Mouse (Mus musculus) intestine, embryonic 14.5 days (tissue): ENCODE results near the gene Cap2. TPM values are rescaled to one million over a fixed set of nuclear protein-coding genes. Genes with fewer than 3 reads are reported as not detected.

Source experiments
- ATAC-seq: fragments of 200-750 bp; cut with Nextera tagmentation; replicated peaks from 2 replicates; pipeline ENCODE4 v1.8.0; 2017; ENCODE audit warnings: low read depth, moderate number of reproducible peaks, moderate TSS enrichment, moderate library complexity; ENCODE audit not compliant: low FRiP score, low TSS enrichment
- DNase-seq: peaks from one replicate; pipeline ENCODE4 v3.0.0-alpha.2; 2018; ENCODE audit warnings: low spot score
- H3K27ac ChIP-seq: fragments of 300-500 bp; sonication (generic); 2 replicates; pipeline ENCODE4 v1.5.1; 2014; ENCODE audit warnings: low read depth, mild to moderate bottlenecking, control low read depth
- H3K27me3 ChIP-seq: fragments of 300-500 bp; sonication (generic); replicated peaks from 2 replicates; pipeline ENCODE4 v1.6.1; 2014; ENCODE audit warnings: low read length, control low read depth; ENCODE audit not compliant: control insufficient read depth, insufficient read depth
- H3K36me3 ChIP-seq: fragments of 300-500 bp; sonication (generic); 2 replicates; pipeline ENCODE4 v1.6.1; 2014; ENCODE audit warnings: low read length, control low read depth; ENCODE audit not compliant: control insufficient read depth, insufficient read depth
- H3K4me1 ChIP-seq: fragments of 300-500 bp; sonication (generic); replicated peaks from 2 replicates; pipeline ENCODE4 v1.6.1; 2014; ENCODE audit warnings: low read length, control low read depth, mixed read lengths; ENCODE audit not compliant: control insufficient read depth, insufficient read depth
- H3K4me2 ChIP-seq: fragments of 300-500 bp; sonication (generic); 2 replicates; pipeline ENCODE4 v1.6.1; 2014; ENCODE audit warnings: low read length
- H3K4me3 ChIP-seq: fragments of 300-500 bp; sonication (generic); 2 replicates; pipeline ENCODE4 v1.5.1; 2014; ENCODE audit warnings: low read depth, low read length, control low read depth, mixed read lengths
- H3K9ac ChIP-seq: fragments of 300-500 bp; sonication (generic); 2 replicates; pipeline ENCODE4 v1.6.1; 2014; ENCODE audit warnings: mild to moderate bottlenecking, low read length
- H3K9me3 ChIP-seq: fragments of 300-500 bp; sonication (generic); 2 replicates; pipeline ENCODE4 v1.6.1; 2016; ENCODE audit warnings: low read length, control low read depth; ENCODE audit not compliant: control insufficient read depth
- WGBS: fragments of 180-500 bp; shearing (Covaris S2); extraction: QIAGEN DNeasy Blood & Tissue Kit; methylation state at CpG from one replicate; pipeline ENCODE4 v1.1.7; 2014; 5-methylcytosine and 5-hydroxymethylcytosine counted together
- polyA plus RNA-seq: library from polyadenylated mRNA; unstranded; fragments of >200 nt; fragmentation: Nextera tagmentation; extraction: Ambion mirVana; gene quantifications from 2 replicates; pipeline ENCODE4 v1.2.1, GENCODE M21; 2014

The Cap2 gene
- 9.5 and 10.1 TPM in 2 replicates for polyA plus RNA-seq

DNA sequence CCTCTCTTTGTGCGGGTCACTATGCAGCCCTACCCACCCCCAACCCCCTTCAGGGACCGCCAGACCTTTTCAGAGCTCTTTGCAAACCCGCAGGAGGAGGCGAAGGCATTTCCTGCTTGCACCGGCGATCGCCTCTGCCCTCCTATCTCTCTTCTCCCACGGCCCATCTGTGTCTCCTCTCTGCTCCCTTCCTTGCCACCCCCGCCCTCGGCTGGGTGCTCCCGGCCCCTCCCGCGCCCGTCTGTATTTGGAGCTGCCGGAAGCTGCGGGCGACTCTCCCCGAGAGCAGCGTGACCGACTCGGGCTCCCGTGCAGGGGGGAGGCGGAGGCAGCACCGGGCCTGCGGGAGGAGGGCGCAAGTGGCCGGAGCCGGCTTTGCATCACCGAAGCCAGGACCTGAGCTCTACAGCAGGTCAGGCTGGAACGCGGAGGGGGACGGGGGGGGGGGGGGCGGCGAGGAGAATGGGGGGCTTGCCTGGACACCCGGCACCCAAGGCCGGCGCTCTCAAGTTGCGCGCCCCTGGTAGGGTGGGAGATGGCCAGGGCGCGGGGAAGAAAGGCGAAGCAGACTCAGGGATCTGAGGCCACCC lies at the start of gene Cap2:
Cap2 (plus strand) TSS at position 49 of the 590 bp plus-strand sequence.
- H3K4me2 ChIP-seq: peak within 1 kb of the TSS; percentile 76
- ATAC-seq (peak; percentile 76), DNase-seq (peak; percentile 79)
- H3K9me3 ChIP-seq: no peaks in the 10 kb centered on the region
- no peaks in the 10 kb centered on the region for H3K4me1 ChIP-seq
- WGBS: under 1% methylated on average over 38 of the region's 42 CpGs
- 0 out of 2 replicates have a peak, but pooled peaks cover 2% of the 10 kb centered on the region for H3K27me3 ChIP-seq
- no peaks in the 10 kb centered on the region for H3K36me3 ChIP-seq
- peak within 1 kb of the TSS; percentile 47; the same call in 1 of the 2 replicates for H3K27ac ChIP-seq
- peak within 1 kb of the TSS; percentile 54 for H3K9ac ChIP-seq
- H3K4me3 ChIP-seq: peak within 1 kb of the TSS; percentile 59

DNA sequence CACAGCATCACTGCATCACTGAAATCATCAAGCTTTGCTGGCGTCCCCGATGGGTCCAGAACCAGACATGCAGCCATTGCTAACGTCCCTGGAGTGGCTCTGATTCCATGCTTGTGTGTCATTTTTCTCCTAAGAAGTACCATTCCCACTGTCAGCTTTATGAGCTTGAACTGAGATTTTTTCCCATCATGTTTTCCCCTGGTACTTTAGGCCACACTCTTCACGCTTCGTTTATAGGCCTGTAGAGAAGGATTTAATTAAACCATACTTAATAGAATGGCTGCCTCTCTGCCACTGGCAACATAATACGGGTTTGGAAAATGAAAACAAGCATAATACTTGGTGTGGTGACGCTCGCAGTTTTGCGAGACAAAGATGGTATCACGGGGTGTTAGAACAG lies 42.1 kb upstream of the Cap2 start:
- 90% methylated on average over 10 of the region's 10 CpGs for WGBS
- no peak overlapping the region for H3K4me2 ChIP-seq
- H3K27me3 ChIP-seq: no peaks in the 10 kb centered on the region
- no peak overlapping the region for H3K4me3 ChIP-seq
- H3K4me1 ChIP-seq: no peaks in the 10 kb centered on the region
- no peaks in the 10 kb centered on the region for H3K9me3 ChIP-seq
- DNase-seq: peak; percentile 6
- no peaks in the 10 kb centered on the region for H3K36me3 ChIP-seq
- no peak overlapping the region for H3K27ac ChIP-seq
- no peak for ATAC-seq
- H3K9ac ChIP-seq: no peak overlapping the region

DNA sequence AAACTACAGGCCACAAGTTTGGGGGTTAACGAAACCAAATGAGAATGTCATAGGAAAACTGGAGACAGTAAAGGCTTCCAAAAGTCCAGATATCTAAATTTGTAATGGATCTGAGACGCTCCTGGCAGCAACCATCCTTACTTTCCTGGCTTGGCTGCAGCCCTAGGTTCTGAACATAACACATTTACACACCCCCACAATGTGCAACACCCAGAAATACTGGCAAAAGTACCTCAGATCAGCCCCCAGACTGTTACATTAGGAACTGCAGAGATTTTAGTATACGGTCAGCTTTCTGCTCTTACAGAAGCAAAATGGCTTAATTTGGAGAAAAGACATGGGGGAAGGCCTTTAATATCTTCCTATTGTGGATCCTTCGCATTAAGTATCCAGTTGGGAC lies 39.4 kb upstream of the Cap2 start:
- no peak overlapping the region for H3K27ac ChIP-seq
- no peaks in the 10 kb centered on the region for H3K4me1 ChIP-seq
- no peak overlapping the region for H3K4me3 ChIP-seq
- ATAC-seq (no peak), DNase-seq (no peak)
- 93% methylated on average over 4 of the region's 4 CpGs for WGBS
- H3K27me3 ChIP-seq: no peaks in the 10 kb centered on the region
- no peaks in the 10 kb centered on the region for H3K36me3 ChIP-seq
- no peak overlapping the region for H3K9ac ChIP-seq
- H3K4me2 ChIP-seq: no peak overlapping the region
- H3K9me3 ChIP-seq: no peaks in the 10 kb centered on the region

- Histone ChIP-seq H3K4me1 (no peaks in the 10 kb centered on the region), H3K27ac (no peak overlapping the region), H3K9ac (no peak overlapping the region), H3K27me3 (no peaks in the 10 kb centered on the region), H3K4me3 (no peak overlapping the region), H3K4me2 (no peak overlapping the region), H3K36me3 (no peaks in the 10 kb centered on the region), H3K9me3 (no peaks in the 10 kb centered on the region)
- 68% methylated on average over 3 of the region's 3 CpGs for WGBS
- ATAC-seq (no peak), DNase-seq (peak; percentile 9)
Measured at GRCm38 (mm10) chr13:46463764-46464163, 37.9 kb upstream of the Cap2 start.

GRCm38 (mm10) chr13:46468251-46468650 lies 33.4 kb upstream of the Cap2 start:
- no peak overlapping the region for H3K4me2 ChIP-seq
- H3K9ac ChIP-seq: no peak overlapping the region
- DNase-seq: peak; percentile 29
- no peak overlapping the region for H3K27ac ChIP-seq
- H3K27me3 ChIP-seq: no peaks in the 10 kb centered on the region
- WGBS: 51% methylated on average over 8 of the region's 8 CpGs
- no peaks in the 10 kb centered on the region for H3K36me3 ChIP-seq
- H3K4me1 ChIP-seq: no peaks in the 10 kb centered on the region
- no peaks in the 10 kb centered on the region for H3K9me3 ChIP-seq
- no peak for ATAC-seq
- no peak overlapping the region for H3K4me3 ChIP-seq

DNA sequence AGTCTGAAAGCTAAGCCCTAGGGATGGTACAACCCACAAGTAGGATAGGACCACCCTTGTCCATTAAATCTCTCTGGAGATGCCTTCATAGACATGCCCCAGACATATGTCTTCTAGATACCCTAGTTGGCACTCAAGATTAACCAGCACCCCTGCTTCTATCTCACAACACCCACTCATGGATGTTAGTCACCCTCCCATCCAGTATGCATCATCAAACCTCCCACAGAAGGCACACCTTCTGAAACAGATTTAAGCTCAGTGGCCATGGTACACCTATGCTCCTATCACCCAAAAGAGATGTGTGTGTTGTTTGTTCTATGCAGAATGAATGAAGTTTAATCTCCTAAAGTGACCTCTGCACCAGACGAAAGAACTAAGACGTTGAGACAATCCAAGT lies 32.1 kb upstream of the Cap2 start:
- Histone ChIP-seq H3K4me1 (no peaks in the 10 kb centered on the region), H3K36me3 (no peaks in the 10 kb centered on the region), H3K9ac (no peak overlapping the region), H3K4me3 (no peak overlapping the region), H3K27me3 (no peaks in the 10 kb centered on the region), H3K4me2 (no peak overlapping the region), H3K9me3 (no peaks in the 10 kb centered on the region), H3K27ac (no peak overlapping the region)
- no peak for ATAC-seq
- no peak for DNase-seq
- WGBS: 93% methylated on average over 2 of the region's 2 CpGs

DNA sequence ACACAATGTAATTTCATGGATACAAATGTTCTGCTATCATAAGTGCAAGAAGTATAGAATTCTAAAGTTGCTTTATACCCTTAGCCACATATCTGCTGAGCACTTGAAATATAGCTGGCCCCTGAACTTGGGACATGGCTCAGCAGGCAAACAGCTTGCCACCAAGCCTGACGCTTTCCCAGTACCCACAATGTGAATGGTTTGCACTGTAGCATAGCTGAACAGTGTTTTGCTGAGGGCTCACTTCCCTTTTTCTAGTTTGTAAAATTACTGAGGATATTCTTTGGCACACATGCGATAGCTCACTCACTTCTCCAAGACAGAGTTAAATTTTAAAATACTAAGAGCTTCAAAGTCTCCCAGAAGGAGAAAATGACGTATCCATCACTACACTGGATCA lies 20.4 kb upstream of the Cap2 start:
- Histone ChIP-seq H3K9ac (no peak overlapping the region), H3K36me3 (no peaks in the 10 kb centered on the region), H3K27me3 (no peaks in the 10 kb centered on the region), H3K4me2 (no peak overlapping the region), H3K9me3 (no peaks in the 10 kb centered on the region), H3K4me3 (no peak overlapping the region), H3K4me1 (no peaks in the 10 kb centered on the region), H3K27ac (no peak overlapping the region)
- DNase-seq (no peak), ATAC-seq (no peak)
- WGBS: 78% methylated on average over 3 of the region's 3 CpGs

DNA sequence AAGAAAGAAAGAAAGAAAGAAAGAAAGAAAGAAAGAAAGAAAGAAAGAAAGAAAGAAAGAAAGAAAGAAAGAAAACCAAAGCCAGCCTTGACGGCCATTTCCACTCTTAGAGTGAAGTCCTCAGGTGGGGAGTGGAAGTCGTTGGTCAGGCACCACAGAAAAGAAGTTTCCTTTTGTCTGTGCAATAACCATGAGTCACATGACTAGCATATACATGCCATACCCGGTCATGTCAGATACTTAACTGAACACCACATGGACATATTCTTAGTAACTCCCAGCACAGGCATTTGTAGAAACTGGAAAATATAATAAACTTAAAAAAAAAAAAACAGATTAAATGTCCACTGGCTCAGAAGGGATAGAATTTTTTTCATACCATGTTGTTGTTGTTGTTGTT lies 16.0 kb upstream of the Cap2 start:
- ATAC-seq (no peak), DNase-seq (no peak)
- Histone ChIP-seq H3K27me3 (no peaks in the 10 kb centered on the region), H3K4me1 (peaks cover 2% of the 10 kb centered on the region), H3K27ac (no peak overlapping the region), H3K4me2 (no peak overlapping the region), H3K4me3 (no peak overlapping the region), H3K9ac (no peak overlapping the region), H3K36me3 (no peaks in the 10 kb centered on the region), H3K9me3 (no peaks in the 10 kb centered on the region)
- 84% methylated on average over 3 of the region's 3 CpGs for WGBS

GRCm38 (mm10) chr13:46488166-46488565 lies 13.5 kb upstream of the Cap2 start:
- Histone ChIP-seq H3K27ac (no peak overlapping the region), H3K36me3 (no peaks in the 10 kb centered on the region), H3K4me2 (no peak overlapping the region), H3K9ac (no peak overlapping the region), H3K9me3 (no peaks in the 10 kb centered on the region), H3K4me3 (no peak overlapping the region), H3K4me1 (peaks cover 6% of the 10 kb centered on the region), H3K27me3 (no peaks in the 10 kb centered on the region)
- ATAC-seq (no peak), DNase-seq (no peak)
- WGBS: 78% methylated on average over 4 of the region's 4 CpGs
